Mouse (Mus musculus): Measurements from ENCODE around the gene Rnase10. TPM values are rescaled to one million over a fixed set of nuclear protein-coding genes. Genes with fewer than 3 reads are reported as not detected.
A peak's percentile ranks its signal among the peaks of the same experiment; 100 is the strongest.
"Not testable (repeated sequence)": the region's sequence is repeated elsewhere in the genome, so short reads cannot be mapped to it uniquely, and the experiment has no call there.

Rnase10 gene
- 0.78 and 3.3 TPM in 2 replicates for total RNA-seq (2015)
- 0.64 and 5.2 TPM in 2 replicates for total RNA-seq (2017)

DNA sequence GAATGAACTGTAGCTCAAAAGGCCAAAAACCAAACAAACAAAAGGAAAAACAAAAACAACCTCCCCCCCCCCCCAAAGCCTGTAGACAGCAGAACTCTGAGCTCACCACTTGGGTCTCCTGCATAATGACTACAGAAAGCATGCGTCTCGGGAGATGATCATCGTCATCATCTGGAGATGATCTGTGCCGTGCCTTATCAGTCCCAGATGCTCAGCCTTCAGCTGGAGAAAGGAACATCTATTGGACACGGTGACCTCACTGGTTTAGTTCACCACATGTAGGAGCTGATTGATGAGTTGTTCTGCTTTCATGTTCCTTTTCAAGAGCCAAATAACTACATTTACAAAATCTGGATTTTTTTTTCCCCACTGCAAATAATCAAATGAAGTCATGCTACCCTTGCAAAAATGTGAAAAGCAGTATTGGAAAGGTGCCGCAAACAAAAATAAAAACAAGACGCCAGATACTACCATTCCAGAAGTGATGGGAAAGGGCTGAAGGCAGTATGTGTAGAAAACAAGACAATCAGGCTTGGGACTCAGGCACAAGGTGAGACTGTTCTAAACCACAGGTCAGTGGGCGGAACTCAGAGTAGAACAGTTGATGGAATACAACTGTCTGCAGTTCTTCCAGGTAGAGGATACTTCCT is at the start of gene Rnase10:
Gene Rnase10, plus strand, starts transcription at position 600 of the 650 bp plus-strand sequence.
- ATAC-seq (replicated peaks; ENCODE audit: poor library complexity): no peak

DNA sequence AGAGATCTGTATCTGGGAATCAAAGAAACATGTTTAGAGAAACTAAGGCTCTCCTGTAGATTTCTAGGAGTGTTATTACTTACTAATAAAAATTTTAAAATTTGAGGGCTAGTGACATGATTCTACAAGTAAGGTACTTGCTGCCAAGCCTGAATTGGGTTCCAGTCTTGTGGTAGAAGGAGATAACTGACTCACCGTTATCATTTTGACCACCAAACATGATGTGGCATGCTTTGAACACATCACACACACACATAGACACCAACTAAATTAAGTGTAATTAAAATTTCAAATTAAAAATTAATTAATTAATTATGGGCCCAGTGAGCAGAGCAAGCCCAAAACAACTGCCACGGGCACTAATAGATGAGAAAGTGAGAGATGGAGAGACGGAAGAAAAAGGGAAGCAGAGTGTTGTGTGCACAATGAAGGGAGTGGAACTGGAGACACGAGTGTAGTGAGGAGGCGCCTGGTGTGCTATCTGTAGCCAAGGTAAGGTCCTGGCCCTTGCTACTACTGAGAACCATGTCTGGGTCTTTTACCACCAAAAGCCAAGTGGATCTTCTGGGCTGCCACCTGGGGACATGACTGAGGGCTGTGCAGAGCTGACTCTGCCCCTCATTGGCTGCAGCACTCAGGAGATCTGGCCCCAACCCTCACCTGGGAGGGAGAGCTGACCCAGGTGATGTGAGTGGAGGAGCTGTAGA is 49.1 kb upstream of the Rnase10 start:
- peak; percentile 23 for ATAC-seq (replicated peaks; ENCODE audit: poor library complexity)

DNA sequence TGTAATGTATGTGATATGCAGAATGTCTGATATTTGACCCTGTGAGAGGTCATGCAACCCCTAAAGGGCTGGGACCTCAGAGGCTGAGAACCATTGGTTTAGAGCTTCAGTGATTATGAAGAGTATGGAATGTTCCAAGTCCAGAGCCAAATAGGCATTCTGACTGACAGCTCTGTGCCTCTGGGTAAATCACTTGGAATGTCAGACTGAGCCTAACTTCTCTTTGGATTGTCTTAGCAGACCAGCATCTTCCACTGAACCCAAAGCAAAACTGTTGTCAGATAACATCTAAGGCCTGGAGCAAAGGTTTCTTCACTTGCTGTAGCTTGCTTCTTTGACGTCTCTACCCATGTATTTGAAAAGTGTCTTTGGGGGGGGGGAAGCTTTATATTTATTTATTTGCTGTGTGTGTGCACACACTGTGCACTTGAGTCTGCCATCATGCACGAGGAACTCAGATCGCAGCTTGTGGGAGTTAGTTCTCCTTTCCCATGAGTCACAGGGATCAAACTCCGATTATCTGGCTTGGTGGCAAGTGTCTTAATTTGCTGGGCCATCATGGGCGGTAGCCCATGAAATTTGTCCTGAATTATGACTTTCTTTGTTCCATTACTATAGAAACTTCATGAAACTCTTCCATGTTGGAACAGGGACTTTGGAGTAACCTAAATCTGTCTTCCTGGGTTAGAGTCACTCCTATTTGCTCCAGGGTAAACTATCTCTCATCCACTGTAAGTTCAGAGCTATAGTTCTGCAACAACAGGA is 39.2 kb upstream of the Rnase10 start:
- ATAC-seq (replicated peaks; ENCODE audit: poor library complexity): no peak

DNA sequence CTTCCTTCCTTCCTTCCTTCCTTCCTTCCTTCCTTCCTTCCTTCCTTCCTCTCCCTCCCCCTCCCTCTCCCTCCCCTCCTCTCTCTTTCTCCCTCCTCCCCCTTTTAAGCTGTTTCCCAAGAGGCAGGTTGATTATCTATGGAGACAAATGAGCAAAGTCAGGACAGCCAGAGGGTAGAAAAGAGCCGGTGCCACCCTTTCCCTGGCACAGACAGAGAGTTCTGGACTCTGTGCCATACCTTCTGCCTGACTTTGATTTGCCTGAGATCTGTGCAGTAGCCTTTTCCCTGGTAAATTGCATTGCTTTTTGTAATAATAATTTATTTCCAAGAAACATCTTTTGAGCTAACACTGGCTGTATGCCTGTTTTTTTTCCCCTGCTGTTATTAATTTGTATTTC is 38.5 kb upstream of the Rnase10 start:
- no peak for ATAC-seq (replicated peaks; ENCODE audit: poor library complexity)

DNA sequence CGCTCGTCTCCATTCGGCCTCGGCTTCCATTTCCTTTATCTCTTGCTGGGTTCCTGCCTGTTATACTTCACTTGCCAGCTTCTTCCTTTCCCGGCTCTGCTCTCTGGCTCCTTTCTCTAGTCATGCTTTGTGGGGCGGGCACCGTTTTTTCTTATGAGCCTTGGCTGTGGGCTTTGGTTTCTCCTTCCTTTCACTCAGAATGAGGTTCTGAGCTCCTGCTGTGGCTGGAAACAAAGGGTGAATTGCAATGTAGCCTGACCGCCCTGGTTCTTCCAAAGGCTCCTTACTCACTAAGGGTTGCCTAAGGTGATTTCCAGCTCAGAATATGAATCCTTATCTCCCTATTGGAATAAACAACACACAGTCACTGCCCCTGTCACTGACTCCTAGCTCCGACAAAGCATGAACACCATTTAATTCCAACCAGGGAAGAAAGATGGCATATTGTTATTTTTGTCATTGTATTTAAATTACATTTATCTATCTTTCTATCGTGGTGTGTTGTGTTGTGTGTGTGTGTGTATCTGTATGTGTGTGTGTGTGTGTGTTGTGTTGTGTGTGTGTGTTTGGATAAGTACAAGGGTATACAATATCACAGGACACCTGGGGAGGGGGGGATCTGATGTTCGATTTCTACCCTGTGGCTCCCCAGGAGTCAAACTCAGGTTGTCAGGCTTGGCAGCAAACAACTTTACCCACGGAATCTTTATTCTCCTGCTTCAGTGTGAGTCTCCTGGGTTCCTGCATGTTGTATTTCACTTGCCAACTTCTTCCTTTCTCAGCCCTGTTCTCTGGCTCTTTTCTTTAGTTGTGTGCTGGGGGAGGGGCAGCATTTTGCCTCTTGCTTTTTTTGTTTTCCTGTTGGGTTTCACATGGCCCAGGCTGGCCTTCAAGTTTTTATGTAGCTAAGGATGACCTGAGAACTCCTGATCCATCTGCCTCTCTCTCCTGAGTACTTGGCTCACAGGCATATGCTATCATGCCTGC is 37.7 kb upstream of the Rnase10 start:
- peak; percentile 49 for ATAC-seq (replicated peaks; ENCODE audit: poor library complexity)

DNA sequence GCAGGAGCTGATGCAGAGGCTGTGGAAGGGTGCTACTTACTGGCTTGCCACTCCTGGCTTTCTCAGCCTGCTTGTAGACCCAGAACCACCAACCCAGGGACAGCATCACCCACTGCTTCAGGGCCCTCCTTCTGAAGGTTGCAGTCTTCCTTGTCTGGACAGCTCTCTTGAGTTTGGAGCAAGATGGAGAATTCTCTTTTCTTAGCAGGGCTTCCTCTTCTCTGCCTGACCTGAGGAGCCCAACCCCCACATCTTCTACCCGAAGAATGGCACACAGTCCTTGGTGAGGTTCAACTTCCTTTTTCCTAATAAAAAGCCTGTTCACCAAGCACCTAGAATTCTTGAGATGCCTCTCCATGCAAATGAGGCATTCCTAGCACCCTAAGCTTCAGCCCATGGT is 36.7 kb upstream of the Rnase10 start:
- ATAC-seq (replicated peaks; ENCODE audit: poor library complexity): peak; percentile 50

DNA sequence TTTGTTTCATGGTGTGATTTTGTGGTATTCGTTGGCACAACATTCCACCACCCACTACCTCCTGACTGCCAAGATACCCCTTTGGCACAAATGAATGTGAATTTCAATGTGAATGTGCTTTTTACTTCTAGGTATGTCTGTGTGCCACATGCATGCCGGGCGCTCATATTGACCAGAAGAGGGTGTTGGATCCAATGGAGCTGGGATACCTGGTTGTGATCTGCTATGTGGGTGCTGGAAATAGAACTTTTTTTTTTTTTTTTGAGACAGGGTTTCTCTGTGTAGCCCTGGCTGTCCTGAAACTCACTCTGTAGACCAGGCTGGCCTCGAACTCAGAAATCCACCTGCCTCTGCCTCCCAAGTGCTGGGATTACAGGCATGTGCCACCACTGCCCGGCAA is 34.5 kb upstream of the Rnase10 start:
- ATAC-seq (replicated peaks; ENCODE audit: poor library complexity): not testable (repeated sequence)

DNA sequence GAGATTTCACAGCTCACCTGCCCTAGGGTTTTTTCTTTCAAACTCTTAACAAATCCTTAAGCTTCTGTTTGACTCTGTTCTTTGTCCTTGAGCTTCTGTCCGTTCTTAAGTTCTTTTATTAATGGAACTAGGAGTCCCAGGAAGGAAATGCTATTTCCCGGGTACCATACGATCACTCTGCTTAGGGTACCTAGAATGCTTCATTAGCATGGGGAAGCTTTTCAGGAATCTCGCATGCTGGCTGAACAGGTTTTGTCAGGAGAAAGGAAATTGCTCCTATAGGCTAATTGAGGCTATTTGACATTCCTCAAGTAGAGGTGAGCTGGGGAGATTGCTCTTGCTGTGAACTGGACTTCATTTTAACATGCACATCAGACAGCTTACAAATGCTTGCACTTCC is 33.9 kb upstream of the Rnase10 start:
- ATAC-seq (replicated peaks; ENCODE audit: poor library complexity): no peak

DNA sequence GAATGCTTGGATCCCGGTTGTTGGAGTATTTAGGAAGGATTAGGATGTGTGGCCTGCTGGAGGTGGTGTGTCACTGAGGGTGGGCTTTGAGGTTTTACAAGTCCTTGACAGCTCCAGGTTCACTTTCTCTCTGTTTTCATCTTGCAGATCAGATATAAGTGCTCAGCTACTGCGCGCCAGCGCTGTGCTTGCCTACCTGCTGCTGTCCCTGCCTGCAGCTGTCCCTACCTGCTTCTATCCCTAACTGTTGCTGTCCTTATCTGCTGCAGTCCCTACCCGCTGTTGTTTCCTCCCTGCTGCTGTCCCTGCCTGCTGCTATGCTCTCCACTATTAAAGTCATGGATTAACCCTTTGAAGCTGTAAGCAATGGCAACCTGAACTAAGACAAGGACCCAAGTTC is 32.5 kb upstream of the Rnase10 start:
- ATAC-seq (replicated peaks; ENCODE audit: poor library complexity): no peak

DNA sequence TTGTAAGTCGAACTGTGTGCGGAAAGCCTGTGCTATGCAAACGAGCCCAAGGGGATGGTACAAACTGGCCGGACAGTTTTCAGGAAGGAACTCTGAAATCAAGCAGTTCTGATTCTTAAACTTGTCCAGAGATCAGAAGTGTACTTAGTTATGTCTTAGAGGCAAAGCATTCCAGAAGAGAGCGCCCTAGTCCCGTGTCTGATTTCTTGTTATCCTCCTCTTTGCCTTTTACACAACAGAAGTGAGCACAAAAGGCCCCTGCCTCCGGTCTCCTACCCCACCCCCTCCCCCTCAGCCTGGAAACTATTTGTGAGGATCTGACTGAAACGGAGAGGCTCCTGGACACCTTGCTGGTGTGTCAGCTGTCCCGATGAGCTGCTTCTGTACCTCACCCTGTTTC is 30.9 kb upstream of the Rnase10 start:
- no peak for ATAC-seq (replicated peaks; ENCODE audit: poor library complexity)

DNA sequence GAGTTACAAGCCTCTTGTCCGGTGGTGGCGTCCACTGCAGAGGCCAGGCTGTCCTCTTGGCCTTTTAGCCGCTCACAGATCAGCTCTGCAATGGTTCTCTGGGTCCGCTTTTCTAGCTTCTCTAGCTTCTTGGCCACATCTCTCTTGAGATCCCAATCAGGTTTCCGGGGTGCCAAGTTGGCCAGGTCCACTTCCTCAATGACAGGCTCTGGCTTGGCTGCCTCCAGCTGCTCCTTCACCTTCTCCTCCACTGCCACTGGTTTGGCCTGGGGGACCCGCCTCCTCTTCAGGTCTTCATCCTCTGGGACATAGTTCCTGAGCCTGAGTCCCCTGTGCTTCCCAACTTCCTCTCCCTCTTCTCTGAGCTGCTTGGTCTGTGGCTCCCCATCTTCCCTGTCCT is 29.1 kb upstream of the Rnase10 start:
- peak; percentile 45 for ATAC-seq (replicated peaks; ENCODE audit: poor library complexity)

DNA sequence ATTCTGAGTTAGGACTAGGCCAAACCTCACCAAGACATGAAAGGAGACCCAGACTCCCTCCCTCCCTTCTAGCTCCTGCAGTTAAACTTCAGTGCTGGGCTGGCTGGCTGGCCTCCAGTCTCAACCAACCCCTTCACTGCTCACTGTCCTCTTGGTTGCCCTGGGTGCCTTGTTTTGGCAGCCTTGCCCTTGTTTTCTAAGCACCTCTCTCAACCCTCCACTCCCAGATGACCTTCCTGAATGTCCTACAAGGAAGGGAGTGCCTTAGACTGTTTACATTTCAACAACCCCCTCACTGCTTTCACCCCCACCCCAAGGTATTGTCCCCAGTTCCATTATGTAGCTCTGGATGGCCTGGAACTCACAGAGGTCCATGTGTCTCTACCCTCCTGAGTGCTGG is 27.9 kb upstream of the Rnase10 start:
- no peak for ATAC-seq (replicated peaks; ENCODE audit: poor library complexity)

DNA sequence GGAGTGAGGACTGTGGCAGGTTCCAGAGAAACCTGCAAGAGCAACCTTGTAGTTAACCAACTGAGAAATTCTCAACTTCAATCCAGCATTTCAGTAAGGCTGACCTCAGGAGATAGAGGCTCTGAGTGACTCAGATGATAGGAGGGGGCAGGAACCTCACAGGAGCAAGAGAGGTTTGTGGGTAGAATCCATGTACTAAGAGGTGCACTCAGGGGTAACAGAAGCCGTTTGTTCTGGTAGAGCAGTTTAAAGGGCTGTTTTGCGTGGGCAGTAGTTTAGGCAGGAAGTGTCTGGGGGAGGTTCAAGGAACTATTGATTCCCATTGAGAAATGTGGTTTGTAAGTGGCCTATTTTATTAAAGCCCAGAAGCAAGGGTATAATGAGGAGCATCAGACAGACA is 26.3 kb upstream of the Rnase10 start:
- peak; percentile 79 for ATAC-seq (replicated peaks; ENCODE audit: poor library complexity)

DNA sequence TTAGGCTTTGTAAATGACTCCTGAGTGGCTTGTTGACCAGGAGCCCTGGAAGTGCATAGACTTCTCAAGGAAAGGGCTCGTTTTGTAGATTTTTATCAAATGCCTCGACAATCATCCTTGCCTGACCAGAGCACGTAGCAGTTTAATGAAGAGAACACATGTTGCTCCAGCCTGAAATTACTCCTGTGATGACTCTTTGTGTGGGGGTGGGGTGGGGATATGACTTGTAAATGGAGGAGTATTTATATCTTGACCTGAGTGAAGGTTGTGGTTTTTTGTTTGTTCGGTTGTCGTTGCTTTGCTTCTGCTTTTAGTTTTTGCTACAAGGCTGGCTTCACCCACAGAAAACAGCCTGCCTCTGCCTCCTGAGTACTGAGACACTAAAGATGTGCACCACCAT is 25.7 kb upstream of the Rnase10 start:
- ATAC-seq (replicated peaks; ENCODE audit: poor library complexity): 0 out of 2 replicates have a peak, but pooled peaks have one; percentile 21

DNA sequence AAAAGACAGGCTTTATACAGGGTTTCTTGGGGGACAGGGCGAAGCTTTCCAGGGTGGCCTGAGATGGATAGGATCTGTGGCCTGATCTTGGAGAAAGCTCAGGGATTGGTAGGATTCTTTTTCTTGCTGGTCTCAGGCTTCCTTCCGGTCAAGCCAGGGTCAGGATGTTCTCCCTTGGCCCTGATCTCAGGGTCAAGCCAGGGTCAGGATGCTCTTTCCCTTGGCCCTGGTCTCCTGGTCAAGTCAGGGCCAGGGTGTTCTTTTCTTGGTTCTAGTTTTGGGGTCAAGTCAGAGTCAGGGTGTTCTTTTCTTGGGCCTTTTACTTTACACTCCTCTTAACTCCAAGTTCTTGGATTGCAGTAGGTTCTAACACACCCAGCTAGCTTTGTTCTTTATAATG is 19.9 kb upstream of the Rnase10 start:
- no peak for ATAC-seq (replicated peaks; ENCODE audit: poor library complexity)

DNA sequence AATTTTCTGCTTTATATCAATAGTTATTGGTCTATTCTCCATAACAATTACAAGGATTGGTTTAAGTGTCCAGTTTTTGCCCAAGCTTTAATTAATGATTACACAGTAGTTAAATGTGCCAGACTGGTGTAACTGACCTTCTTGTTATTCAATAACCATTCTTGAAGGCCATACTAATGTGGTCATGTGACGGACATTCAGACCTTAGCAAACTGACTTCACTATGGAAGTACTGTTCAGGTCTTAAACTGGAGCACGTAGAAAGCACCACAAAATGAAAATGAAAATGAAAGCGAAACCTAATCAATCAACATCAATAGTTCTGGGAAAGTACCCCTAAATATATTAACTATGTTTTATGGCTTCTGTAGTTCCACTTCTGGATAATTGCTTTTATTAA is 16.5 kb upstream of the Rnase10 start:
- peak; percentile 39; the same call in 1 of the 2 replicates for ATAC-seq (replicated peaks; ENCODE audit: poor library complexity)

DNA sequence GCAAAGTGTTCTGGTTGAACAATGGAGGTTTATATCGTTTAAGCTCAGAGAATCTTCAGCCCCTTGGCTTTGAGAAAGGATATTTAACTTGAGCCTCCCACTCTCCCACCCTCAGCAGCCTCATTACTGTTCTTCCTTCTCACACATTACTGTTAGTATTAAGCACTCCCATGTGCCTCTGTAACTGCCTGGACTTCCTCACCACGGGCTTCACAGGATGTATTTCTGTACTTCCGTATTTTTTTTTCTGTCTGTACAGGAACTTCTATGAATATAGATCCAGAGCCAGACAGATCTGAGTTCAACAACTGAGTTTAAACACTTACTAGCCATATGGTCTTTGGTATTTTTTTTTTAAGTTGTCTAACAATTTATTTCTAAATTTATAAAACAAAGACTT is 10.5 kb upstream of the Rnase10 start:
- ATAC-seq (replicated peaks; ENCODE audit: poor library complexity): peak; percentile 93

DNA sequence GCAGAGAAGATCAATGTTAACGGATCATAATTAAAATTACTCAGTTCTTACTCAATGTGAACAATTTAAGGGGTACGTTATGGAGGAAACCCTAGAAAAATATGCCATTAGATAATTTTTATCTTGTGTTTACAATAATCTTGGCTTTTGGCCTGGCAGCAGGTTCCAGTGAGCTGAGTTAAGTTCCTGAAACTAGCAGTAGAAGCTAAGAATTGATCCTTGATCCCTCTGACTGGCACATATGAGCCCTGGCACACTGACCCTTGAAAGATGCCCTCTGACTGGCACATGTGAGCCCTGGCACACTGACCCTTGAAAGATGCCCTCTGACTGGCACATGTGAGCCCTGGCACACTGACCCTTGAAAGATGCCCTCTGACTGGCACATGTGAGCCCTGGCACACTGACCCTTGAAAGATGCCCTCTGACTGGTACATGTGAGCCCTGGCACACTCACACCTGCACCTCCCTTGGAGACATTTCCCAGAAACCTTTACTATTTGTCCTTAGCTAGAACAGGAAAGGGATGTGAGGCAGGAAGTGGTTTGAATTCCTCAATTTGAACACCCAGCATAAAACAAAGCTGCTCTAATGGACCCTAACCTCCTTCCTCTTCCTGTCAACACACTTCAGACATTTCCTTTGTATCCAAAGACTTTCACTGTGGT is 9.4 kb upstream of the Rnase10 start:
- peak; percentile 63 for ATAC-seq (replicated peaks; ENCODE audit: poor library complexity)

DNA sequence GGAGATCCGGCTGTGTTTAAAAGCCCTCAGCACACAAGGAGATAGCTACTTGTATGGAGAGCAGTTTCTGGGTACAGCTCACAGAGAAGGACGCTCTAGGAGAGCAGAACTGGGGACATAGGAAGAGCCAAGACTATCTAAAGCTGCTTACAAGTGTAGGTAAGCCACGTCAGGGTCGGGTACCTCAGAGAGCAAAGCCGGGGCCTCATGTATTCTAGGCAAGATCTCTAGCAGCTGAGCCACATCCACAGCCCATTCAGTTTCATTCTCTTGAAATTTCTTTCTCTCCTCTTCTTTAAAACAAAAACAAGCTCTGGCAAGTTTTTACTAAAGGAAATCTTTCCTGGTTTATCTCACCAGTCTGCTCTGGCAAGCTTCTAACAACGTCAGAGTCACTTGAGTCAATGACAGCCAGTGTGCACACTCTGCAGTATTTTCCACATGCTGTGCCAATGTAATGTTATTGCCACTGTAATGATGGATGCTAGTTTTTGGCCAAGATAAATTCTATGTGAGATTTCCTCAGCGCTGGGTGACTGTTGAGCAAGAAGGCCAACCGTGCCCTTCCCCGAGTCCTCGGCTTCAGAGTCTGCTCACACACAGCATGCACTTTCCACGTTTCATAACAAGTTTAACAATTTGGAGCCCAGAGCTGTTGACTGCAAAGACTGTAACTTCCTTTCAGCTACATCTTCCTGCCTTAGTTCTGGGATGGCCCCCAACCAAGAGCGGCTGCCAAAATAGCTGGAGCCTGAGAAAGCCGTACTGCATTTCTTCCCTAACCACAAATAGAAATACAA is 563 bp downstream of the Rnase10 start:
- ATAC-seq (replicated peaks; ENCODE audit: poor library complexity): peak; percentile 89
